Mouse (Mus musculus) cerebellum, adult (tissue): ENCODE results near the gene Slx.
"Not testable (repeated sequence)": the region's sequence is repeated elsewhere in the genome, so short reads cannot be mapped to it uniquely, and the experiment has no call there.

Experiments
- ATAC-seq: cut with Nextera tagmentation; 2 replicates; pipeline ENCODE4 v1.9.2; 2017; ENCODE audit warnings: mild to moderate bottlenecking, moderate library complexity, mixed read lengths; ENCODE audit not compliant: insufficient number of reproducible peaks, low FRiP score, low TSS enrichment

Gene Slx

GRCm38 (mm10) chrX:26545465-26545864, at the start of gene Slx:
Slx (minus strand) TSS chrX:26545565.
- not testable (repeated sequence) for ATAC-seq
